Mouse (Mus musculus): Measurements from ENCODE around the gene Gm960.
"Not testable (repeated sequence)": the region's sequence is repeated elsewhere in the genome, so short reads cannot be mapped to it uniquely, and the experiment has no call there.

Gene Gm960

GRCm38 (mm10) chr19:4593792-4594522 is 104.5 kb downstream of the Gm960 start:
- in situ Hi-C loops (cut with MboI, MseI), result no loop called here

GRCm38 (mm10) chr19:4590025-4590424 is 108.4 kb downstream of the Gm960 start:
- in situ Hi-C loops (cut with MboI, MseI), result no loop called here

- in situ Hi-C loops (cut with MboI, MseI), result no loop called here
Measured at GRCm38 (mm10) chr19:4589081-4589480, 109.4 kb downstream of the Gm960 start.

- in situ Hi-C loops (cut with MboI, MseI), result no loop called here
Measured at GRCm38 (mm10) chr19:4588430-4588829, 110.0 kb downstream of the Gm960 start.

GRCm38 (mm10) chr19:4587426-4587825 is 111.0 kb downstream of the Gm960 start:
- in situ Hi-C loops (cut with MboI, MseI), result no loop called here

- in situ Hi-C loops (cut with MboI, MseI), result not testable (repeated sequence)
Measured at GRCm38 (mm10) chr19:4586783-4587182, 111.7 kb downstream of the Gm960 start.

GRCm38 (mm10) chr19:4583856-4584255 is 114.6 kb downstream of the Gm960 start:
- in situ Hi-C loops (cut with MboI, MseI), result no loop called here

- in situ Hi-C loops (cut with MboI, MseI), result no loop called here
Measured at GRCm38 (mm10) chr19:4579296-4579695, 119.2 kb downstream of the Gm960 start.

GRCm38 (mm10) chr19:4578799-4579198 is 119.7 kb downstream of the Gm960 start:
- in situ Hi-C loops (cut with MboI, MseI), result no loop called here
